Mouse (Mus musculus): ENCODE data around the gene Gm4778.
"Not testable (repeated sequence)": the region's sequence is repeated elsewhere in the genome, so short reads cannot be mapped to it uniquely, and the experiment has no call there.

Gene Gm4778

GRCm38 (mm10) chr3:94263736-94264135 lies at the start of gene Gm4778:
Gene Gm4778, plus strand, starts transcription at chr3:94264036.
- DNase-seq (ENCODE audit: low spot score in 2 of 2): not testable (repeated sequence)

- peak in 1 of 2 experiments; percentile 1 for DNase-seq (ENCODE audit: low spot score in 2 of 2)
Measured at GRCm38 (mm10) chr3:94260598-94260997, 3.2 kb upstream of the Gm4778 start.

DNA sequence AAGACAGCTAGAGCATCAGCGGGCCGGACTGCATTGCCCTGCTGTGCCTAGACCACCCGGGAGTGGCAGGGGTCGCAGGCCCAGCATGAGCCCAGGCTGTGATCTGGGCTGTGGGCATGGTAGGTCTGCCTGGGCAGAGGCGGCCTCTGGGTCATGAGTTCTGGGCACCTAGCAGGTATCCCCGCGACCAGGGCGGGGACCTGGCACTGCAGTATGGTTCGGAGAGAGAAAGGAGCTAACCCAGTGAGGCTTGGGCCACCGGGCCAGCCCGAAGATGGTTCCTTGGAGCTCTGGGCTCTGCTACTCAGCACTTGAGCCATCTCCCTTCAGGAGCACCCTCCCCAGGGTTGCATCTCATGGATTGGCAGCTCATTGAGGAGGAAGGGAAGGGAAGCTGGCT lies 12.2 kb downstream of the Gm4778 start:
- DNase-seq (ENCODE audit: low spot score in 2 of 2): no peak

- no peak for DNase-seq (ENCODE audit: low spot score in 2 of 2)
Measured at GRCm38 (mm10) chr3:94305457-94305856, 41.6 kb downstream of the Gm4778 start.

DNA sequence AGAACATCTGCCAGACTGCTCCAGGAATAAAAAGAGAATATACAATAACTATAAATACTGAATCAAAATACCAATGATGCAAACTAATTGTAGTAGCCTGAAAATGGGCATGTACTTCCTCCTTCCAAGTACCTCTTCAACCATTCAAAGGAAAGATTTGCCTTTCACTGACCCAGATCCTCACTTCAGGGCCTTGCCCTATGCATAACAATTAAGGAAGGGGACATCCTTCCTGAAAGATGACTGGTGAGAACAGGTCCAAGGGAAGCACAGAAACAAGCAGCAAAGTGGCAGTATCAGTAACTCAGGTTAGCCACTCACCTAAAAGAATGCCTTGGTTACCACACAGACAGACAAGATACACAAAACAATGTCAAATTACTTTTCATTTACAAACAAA lies 43.1 kb downstream of the Gm4778 start:
- no peak for DNase-seq (ENCODE audit: low spot score in 2 of 2)

GRCm38 (mm10) chr3:94309633-94310363 lies 46.0 kb downstream of the Gm4778 start, which contains the start of gene Them4:
Gene Them4, plus strand, starts transcription at chr3:94310089.
- DNase-seq (ENCODE audit: low spot score in 2 of 2): peak; percentile 86 to 88

DNA sequence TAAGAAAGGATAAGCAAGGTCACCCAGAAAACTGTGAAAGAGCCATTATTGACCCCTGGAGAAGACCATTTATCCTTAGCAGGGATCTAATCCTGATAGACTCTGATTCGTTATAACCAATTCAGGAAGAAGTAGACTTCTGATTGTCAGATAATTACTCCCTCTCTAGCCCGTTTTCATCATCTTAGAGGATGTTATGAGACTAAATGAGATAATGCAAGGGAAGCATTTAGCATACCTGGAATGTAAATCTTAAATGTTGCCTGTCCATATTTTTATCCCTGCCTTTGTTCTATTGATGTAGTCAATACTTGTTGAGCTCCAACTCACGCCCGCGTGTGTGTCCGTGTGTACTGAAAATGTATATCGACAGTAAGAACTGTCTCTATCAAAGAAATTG lies 46.7 kb downstream of the Gm4778 start:
- no peak for DNase-seq (ENCODE audit: low spot score in 2 of 2)

GRCm38 (mm10) chr3:94310911-94311310 lies 47.1 kb downstream of the Gm4778 start:
- no peak for DNase-seq (ENCODE audit: low spot score in 2 of 2)

DNA sequence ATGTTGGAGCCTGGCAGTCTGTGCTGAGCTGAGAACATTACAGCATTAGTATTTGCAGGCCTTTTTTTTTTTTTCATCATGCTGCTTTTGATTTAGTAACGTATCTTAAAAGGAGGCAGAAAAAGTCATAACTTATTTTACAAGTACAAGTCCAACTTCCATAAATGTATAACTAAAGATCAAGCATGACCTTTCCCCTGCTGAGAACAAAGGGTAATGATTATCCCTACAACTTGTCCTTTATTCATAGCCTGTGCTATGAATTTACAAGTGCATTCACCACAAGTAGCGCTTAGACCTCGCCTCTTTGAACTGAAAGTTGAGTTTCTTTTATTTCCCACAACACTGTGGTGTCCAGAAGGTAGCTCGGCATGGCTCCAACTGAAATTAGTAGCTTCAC lies 47.5 kb downstream of the Gm4778 start:
- no peak for DNase-seq (ENCODE audit: low spot score in 2 of 2)

All from right cerebral cortex, postnatal 36 days (tissue).